Mouse (Mus musculus): ENCODE results near the gene Tmem151b.

Tmem151b gene

GRCm38 (mm10) chr17:45505941-45506465 lies 43.5 kb downstream of the Tmem151b start:
- no peak for DNase-seq

DNA sequence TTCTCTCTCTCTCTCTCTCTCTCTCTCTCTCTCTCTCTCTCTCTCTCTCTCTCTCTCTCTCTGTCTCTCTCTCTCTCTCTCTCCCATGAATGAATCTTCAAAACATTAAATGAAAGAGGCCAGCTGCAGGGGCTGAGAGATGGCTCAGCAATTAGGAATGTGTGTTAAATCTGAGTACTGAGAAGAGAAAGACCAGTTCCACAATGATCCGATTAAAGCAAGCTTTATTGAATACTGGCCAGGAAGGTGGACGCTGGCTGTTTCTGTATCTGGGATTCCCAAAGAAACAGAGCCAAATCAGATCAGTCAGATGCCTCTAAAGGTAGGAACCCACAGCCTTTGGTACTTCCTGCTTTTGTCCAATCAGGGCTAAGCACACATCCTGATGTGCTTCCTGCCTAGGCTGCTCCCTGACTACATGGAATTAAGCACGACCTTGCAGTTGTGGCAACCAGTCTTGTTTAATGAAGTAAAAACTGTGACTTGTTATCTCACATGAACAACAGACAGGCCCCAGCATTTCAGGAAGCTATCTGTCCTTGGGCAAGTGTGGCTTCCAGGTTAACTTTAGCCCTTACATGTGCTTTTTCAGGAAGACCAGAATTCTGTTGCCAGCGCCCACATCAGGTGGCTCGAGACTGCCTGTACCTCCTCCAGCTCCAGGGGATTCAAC lies 46.0 kb downstream of the Tmem151b start:
- no peak for DNase-seq

DNA sequence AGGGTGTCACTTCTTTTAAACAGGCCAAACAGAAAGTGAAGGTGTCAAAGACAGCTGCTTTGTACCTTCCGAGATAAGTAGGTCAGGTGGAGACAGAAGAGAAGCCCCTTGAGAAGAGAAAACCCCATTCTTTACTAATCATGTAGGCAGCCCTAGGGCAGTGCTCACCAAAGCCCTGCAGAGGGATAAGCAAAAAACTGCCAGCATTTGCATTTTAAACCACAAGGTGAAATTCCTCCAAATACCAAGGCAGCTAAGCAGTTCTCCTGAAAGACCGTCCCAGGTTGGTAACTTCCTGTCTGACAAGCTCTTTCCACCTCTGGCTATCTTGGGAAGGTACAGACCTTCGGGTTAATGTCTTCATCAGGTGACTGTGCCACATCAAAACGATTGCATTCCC lies 47.2 kb downstream of the Tmem151b start:
- DNase-seq: no peak

DNA sequence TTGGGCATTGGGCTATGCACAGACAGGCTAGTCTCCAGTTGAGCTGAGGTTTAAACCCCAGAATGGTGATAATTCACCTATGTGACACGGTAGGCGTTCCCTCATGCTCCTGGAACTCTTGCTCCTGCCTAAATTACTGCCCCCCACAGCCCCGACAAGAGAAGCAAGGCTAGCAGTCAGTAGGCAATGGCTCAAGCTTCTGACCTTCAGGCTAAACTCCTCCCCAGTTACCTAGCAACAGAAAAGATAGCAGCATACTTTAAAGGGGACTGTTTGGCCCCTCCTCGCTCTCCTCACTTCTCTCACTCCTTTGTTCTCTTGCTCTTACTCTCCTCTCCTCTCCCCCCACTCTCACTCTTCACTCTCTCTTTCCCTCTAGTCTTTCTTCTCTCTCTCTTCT lies 48.5 kb downstream of the Tmem151b start:
- no peak for DNase-seq

DNA sequence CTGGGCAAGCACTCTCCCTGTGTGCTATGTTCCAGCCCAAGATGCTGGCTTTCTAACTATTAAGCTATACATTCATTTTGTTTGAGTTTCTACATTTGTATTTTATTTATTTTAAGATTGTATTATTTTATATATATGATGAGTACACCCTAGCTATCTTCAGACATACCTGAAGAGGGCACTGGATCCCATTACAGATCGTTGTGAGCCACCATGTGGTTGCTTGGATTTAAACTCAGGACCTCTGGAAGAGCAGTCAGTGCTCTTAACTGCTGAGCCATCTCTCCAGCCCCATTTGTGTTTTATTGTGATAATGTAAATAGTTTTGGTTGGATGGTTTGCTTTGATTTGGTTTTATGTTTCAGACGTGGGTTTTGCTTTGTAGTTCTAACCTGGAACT lies 50.0 kb downstream of the Tmem151b start:
- no peak for DNase-seq

DNA sequence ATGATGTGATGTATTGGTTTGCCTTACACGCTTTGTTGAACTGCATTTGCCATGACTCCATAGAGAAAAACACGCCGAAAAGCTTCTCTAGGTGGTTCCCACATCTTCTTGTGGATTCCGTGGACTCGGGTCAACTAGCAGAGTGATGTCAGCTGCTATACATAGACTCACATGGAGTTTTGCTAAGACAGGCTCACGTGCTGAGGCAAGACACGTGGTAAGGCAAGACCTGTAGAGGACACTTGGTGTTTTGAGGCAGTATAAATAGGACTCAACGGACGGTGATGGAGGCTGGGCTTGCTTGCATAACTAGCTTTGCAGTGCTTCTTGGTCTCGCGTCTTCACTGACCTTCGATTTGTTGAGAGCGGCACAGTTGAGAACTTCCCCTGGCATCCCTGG lies 51.1 kb downstream of the Tmem151b start:
- no peak for DNase-seq

GRCm38 (mm10) chr17:45495398-45495797 lies 54.1 kb downstream of the Tmem151b start:
- no peak for DNase-seq

All from cerebellum, postnatal 36 days (tissue).